Mouse (Mus musculus) neural tube, embryonic 12.5 days (tissue): Measurements from ENCODE around the gene Cep85l. TPM values are rescaled to one million over a fixed set of nuclear protein-coding genes. Genes with fewer than 3 reads are reported as not detected.

ENCODE experiments used
- ATAC-seq: fragments of 200-750 bp; cut with Nextera tagmentation; 2 replicates; pipeline ENCODE4 v1.8.0; 2017; ENCODE audit warnings: low read depth, mild to moderate bottlenecking, moderate TSS enrichment, moderate library complexity; ENCODE audit not compliant: low FRiP score
- H3K27ac ChIP-seq: fragments of 300-500 bp; sonication (generic); 2 replicates; pipeline ENCODE4 v1.5.1; 2016
- H3K27me3 ChIP-seq: fragments of 300-500 bp; sonication (generic); replicated peaks from 2 replicates; pipeline ENCODE4 v1.6.1; 2016; ENCODE audit warnings: mild to moderate bottlenecking
- H3K36me3 ChIP-seq: fragments of 300-500 bp; sonication (generic); 2 replicates; pipeline ENCODE4 v1.6.1; 2016; ENCODE audit warnings: mild to moderate bottlenecking
- H3K4me1 ChIP-seq: fragments of 300-500 bp; sonication (generic); 2 replicates; pipeline ENCODE4 v1.6.1; 2016
- H3K4me2 ChIP-seq: fragments of 300-500 bp; sonication (generic); replicated peaks from 2 replicates; pipeline ENCODE4 v1.6.1; 2016; ENCODE audit warnings: mild to moderate bottlenecking
- H3K4me3 ChIP-seq: fragments of 300-500 bp; sonication (generic); 2 replicates; pipeline ENCODE4 v1.5.1; 2016
- H3K9ac ChIP-seq: fragments of 300-500 bp; sonication (generic); 2 replicates; pipeline ENCODE4 v1.6.1; 2016; ENCODE audit warnings: mild to moderate bottlenecking
- H3K9me3 ChIP-seq: fragments of 300-500 bp; sonication (generic); 2 replicates; pipeline ENCODE4 v1.6.1; 2016; ENCODE audit warnings: mild to moderate bottlenecking
- WGBS: fragments of 180-500 bp; shearing (Covaris S2); methylation state at CpG from one replicate; pipeline ENCODE4 v1.1.7; 2016; 5-methylcytosine and 5-hydroxymethylcytosine counted together
- polyA plus RNA-seq: library from polyadenylated mRNA; unstranded; fragments of >200 nt; fragmentation: Nextera tagmentation; extraction: Ambion mirVana; gene quantifications from 2 replicates; pipeline ENCODE4 v1.2.1, GENCODE M21; 2016

The Cep85l gene
- polyA plus RNA-seq, 1 experiment from 2014 or later: 9.2 TPM

GRCm38 (mm10) chr10:53335974-53336373, 43.8 kb downstream of the Cep85l start:
- 97% methylated on average over 3 of the region's 3 CpGs for WGBS

DNA sequence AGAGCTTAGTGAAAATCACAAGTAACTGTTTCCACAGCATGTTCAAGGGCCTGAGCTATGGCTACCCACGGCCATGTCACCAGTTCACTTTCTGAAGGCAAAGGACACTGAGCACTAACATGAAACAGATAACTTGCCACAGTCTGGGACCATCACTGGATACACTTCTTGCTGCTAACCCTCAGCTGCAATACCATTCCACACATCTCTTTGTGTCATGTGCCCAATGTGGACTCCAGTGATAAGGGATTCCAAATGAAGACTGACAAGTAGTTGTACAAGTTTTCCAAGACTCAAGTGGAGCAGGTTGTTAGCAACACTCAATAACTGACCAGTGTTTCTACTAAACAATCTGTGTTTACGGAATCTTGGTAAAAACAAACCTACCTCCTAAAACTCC, 44.5 kb downstream of the Cep85l start:
- ATAC-seq: no peak
- H3K9ac ChIP-seq: no peak overlapping the region
- no peaks in the 10 kb centered on the region for H3K4me1 ChIP-seq
- H3K9me3 ChIP-seq: no peaks in the 10 kb centered on the region
- H3K27ac ChIP-seq: no peak overlapping the region
- no peaks in the 10 kb centered on the region for H3K27me3 ChIP-seq
- H3K4me3 ChIP-seq: no peak overlapping the region
- H3K36me3 ChIP-seq: no peaks in the 10 kb centered on the region
- WGBS: 86% methylated on average over 2 of the region's 2 CpGs
- no peak overlapping the region for H3K4me2 ChIP-seq

More at GRCm38 (mm10) chr10:53335974-53336373, 43.8 kb downstream of the Cep85l start:
- H3K9ac ChIP-seq: no peak overlapping the region
- no peak for ATAC-seq
- no peaks in the 10 kb centered on the region for H3K36me3 ChIP-seq
- no peaks in the 10 kb centered on the region for H3K9me3 ChIP-seq
- H3K27ac ChIP-seq: no peak overlapping the region
- no peak overlapping the region for H3K4me2 ChIP-seq
- H3K4me3 ChIP-seq: no peak overlapping the region
- H3K27me3 ChIP-seq: no peaks in the 10 kb centered on the region
- no peaks in the 10 kb centered on the region for H3K4me1 ChIP-seq

- no peaks in the 10 kb centered on the region for H3K36me3 ChIP-seq
- H3K9me3 ChIP-seq: no peaks in the 10 kb centered on the region
- no peaks in the 10 kb centered on the region for H3K27me3 ChIP-seq
- H3K4me1 ChIP-seq: no peaks in the 10 kb centered on the region
- no peak overlapping the region for H3K4me2 ChIP-seq
- ATAC-seq: no peak
- WGBS: 83% methylated on average over 2 of the region's 2 CpGs
- no peak overlapping the region for H3K9ac ChIP-seq
- H3K27ac ChIP-seq: no peak overlapping the region
- H3K4me3 ChIP-seq: no peak overlapping the region
These were observed 47.0 kb downstream of the Cep85l start for GRCm38 (mm10) chr10:53332752-53333151.

GRCm38 (mm10) chr10:53329257-53329656, 50.5 kb downstream of the Cep85l start:
- Histone ChIP-seq H3K9ac (no peak overlapping the region), H3K4me2 (no peak overlapping the region), H3K4me1 (no peaks in the 10 kb centered on the region), H3K27me3 (no peaks in the 10 kb centered on the region), H3K36me3 (no peaks in the 10 kb centered on the region), H3K27ac (no peak overlapping the region), H3K9me3 (no peaks in the 10 kb centered on the region), H3K4me3 (no peak overlapping the region)
- no peak for ATAC-seq
- WGBS: 84% methylated on average over 3 of the region's 3 CpGs

- Histone ChIP-seq H3K4me1 (no peaks in the 10 kb centered on the region), H3K36me3 (no peaks in the 10 kb centered on the region), H3K4me3 (no peak overlapping the region), H3K27ac (no peak overlapping the region), H3K9ac (no peak overlapping the region), H3K27me3 (no peaks in the 10 kb centered on the region), H3K4me2 (no peak overlapping the region), H3K9me3 (no peaks in the 10 kb centered on the region)
- ATAC-seq: no peak
These were observed 53.4 kb downstream of the Cep85l start for GRCm38 (mm10) chr10:53326367-53326766.

GRCm38 (mm10) chr10:53324663-53325062, 55.1 kb downstream of the Cep85l start:
- Histone ChIP-seq H3K36me3 (no peaks in the 10 kb centered on the region), H3K9ac (no peak overlapping the region), H3K4me1 (no peaks in the 10 kb centered on the region), H3K4me3 (no peak overlapping the region), H3K4me2 (no peak overlapping the region), H3K27me3 (no peaks in the 10 kb centered on the region), H3K27ac (no peak overlapping the region), H3K9me3 (no peaks in the 10 kb centered on the region)
- no peak for ATAC-seq
- 82% methylated on average over 1 of the region's 1 CpGs for WGBS

GRCm38 (mm10) chr10:53323367-53323766, 56.4 kb downstream of the Cep85l start:
- no peaks in the 10 kb centered on the region for H3K9me3 ChIP-seq
- no peaks in the 10 kb centered on the region for H3K36me3 ChIP-seq
- no peak for ATAC-seq
- H3K27me3 ChIP-seq: no peaks in the 10 kb centered on the region
- no peaks in the 10 kb centered on the region for H3K4me1 ChIP-seq
- H3K4me2 ChIP-seq: no peak overlapping the region
- no peak overlapping the region for H3K27ac ChIP-seq
- no peak overlapping the region for H3K9ac ChIP-seq
- H3K4me3 ChIP-seq: no peak overlapping the region

DNA sequence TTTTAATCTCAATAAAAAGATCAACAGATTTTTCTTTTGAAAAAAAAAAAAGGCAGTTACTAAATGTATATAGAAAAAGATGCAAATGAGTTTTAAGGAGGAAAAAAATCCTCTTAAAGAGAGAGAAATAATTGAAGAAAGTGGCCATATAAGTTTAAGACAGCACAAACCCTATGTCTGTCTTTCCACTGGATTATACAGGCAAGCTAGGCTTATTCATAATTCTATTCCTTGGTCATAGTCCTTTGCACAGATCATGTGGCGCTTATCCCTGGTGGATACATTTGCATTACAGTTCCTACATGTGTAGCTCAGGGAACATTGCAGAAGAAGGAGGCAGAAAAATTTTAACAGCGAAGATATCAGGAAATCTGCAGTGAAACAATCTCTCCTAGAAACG, 73.1 kb downstream of the Cep85l start:
- peaks cover 3% of the 10 kb centered on the region; the same call in 1 of the 2 replicates for H3K36me3 ChIP-seq
- no peak overlapping the region for H3K4me3 ChIP-seq
- ATAC-seq: no peak
- H3K9me3 ChIP-seq: no peaks in the 10 kb centered on the region
- no peaks in the 10 kb centered on the region for H3K27me3 ChIP-seq
- H3K4me1 ChIP-seq: no peaks in the 10 kb centered on the region
- no peak overlapping the region for H3K4me2 ChIP-seq
- H3K27ac ChIP-seq: no peak overlapping the region
- H3K9ac ChIP-seq: no peak overlapping the region
- WGBS: 90% methylated on average over 3 of the region's 3 CpGs

DNA sequence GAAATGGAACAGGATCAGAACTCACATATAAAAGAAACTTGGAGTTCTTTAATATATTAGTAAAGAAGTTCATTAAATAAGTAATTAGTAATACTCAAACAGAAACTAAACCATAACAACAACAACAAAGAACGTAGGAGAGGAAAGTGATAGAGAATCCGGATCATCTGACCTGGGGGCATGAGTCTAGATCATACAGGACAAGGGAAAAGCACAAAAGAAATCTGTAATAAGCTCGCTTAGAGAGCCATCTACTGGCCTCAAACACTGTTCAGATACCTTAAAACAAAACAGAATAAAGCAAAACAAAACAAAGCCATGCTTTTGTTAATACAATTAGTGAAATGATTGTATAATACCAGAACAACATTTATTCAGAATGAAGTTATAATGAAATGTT, 73.9 kb downstream of the Cep85l start:
- Histone ChIP-seq H3K27ac (no peak overlapping the region), H3K4me1 (no peaks in the 10 kb centered on the region), H3K4me3 (no peak overlapping the region), H3K27me3 (no peaks in the 10 kb centered on the region), H3K9ac (no peak overlapping the region), H3K36me3 (no peaks in the 10 kb centered on the region), H3K4me2 (no peak overlapping the region), H3K9me3 (no peaks in the 10 kb centered on the region)
- ATAC-seq: no peak; the same call in 1 of the 2 replicates
- 53% methylated on average over 3 of the region's 3 CpGs for WGBS

GRCm38 (mm10) chr10:53285147-53285546, 94.6 kb downstream of the Cep85l start:
- ATAC-seq: no peak
- no peaks in the 10 kb centered on the region for H3K4me1 ChIP-seq
- no peaks in the 10 kb centered on the region for H3K27me3 ChIP-seq
- no peak overlapping the region for H3K9ac ChIP-seq
- peaks cover 14% of the 10 kb centered on the region for H3K36me3 ChIP-seq
- H3K4me3 ChIP-seq: no peak overlapping the region
- no peak overlapping the region for H3K4me2 ChIP-seq
- no peaks in the 10 kb centered on the region for H3K9me3 ChIP-seq
- no peak overlapping the region for H3K27ac ChIP-seq

- ATAC-seq: no peak
- Histone ChIP-seq H3K4me3 (no peak overlapping the region), H3K9me3 (no peaks in the 10 kb centered on the region), H3K4me2 (no peak overlapping the region), H3K4me1 (no peaks in the 10 kb centered on the region), H3K36me3 (no peaks in the 10 kb centered on the region), H3K27ac (no peak overlapping the region), H3K27me3 (no peaks in the 10 kb centered on the region), H3K9ac (no peak overlapping the region)
These were observed 107.5 kb downstream of the Cep85l start for GRCm38 (mm10) chr10:53272228-53272627.

DNA sequence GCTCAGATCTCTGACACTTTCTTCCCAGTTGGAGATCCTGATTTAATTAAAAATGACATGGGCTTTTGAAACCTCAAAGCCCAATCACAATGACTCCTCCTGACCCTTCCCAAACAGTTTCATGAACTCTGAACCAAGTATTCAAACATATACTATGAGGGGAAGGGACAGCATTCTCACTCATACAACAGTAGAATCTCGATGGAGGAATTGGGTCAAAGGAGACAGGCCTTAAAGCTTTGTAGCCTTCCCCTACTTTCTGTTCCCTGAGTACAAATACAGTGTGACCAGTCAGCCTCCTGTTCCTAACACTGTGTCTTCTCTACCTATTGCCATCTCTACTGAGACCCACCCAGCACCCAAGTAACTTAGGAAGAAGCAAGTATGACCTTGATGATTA, 117.7 kb downstream of the Cep85l start:
- Histone ChIP-seq H3K4me3 (no peak overlapping the region), H3K9me3 (no peaks in the 10 kb centered on the region), H3K27ac (no peak overlapping the region), H3K27me3 (no peaks in the 10 kb centered on the region), H3K4me2 (no peak overlapping the region), H3K9ac (no peak overlapping the region), H3K36me3 (no peaks in the 10 kb centered on the region), H3K4me1 (no peaks in the 10 kb centered on the region)
- ATAC-seq: no peak
- 59% methylated on average over 1 of the region's 1 CpGs for WGBS

GRCm38 (mm10) chr10:53235381-53235780, 144.4 kb downstream of the Cep85l start:
- Histone ChIP-seq H3K9me3 (no peaks in the 10 kb centered on the region), H3K9ac (no peak overlapping the region), H3K27ac (no peak overlapping the region), H3K4me2 (no peak overlapping the region), H3K36me3 (no peaks in the 10 kb centered on the region), H3K4me3 (no peak overlapping the region), H3K27me3 (no peaks in the 10 kb centered on the region), H3K4me1 (no peaks in the 10 kb centered on the region)
- 54% methylated on average over 6 of the region's 6 CpGs for WGBS
- ATAC-seq: no peak

DNA sequence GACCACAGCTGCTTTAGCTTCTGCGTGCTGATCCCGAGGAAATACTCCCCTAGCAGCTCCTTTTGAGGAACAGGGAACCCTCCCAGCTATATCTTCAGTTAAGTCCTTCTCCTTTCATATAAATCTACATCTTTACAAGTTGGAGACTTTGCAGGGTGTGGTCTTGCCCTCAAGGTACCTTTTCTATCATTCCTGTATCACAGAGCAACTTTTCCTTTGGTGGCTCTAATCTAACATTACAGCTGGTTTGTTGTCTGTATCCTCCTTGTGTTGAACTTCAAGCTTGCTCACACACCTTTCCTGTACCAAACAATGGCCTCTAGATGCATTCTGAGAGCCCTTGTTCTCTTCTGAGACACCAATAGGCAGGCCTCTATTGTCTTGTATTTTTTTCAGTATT, 145.1 kb downstream of the Cep85l start:
- Histone ChIP-seq H3K36me3 (no peaks in the 10 kb centered on the region), H3K4me2 (no peak overlapping the region), H3K4me1 (no peaks in the 10 kb centered on the region), H3K27me3 (no peaks in the 10 kb centered on the region), H3K9ac (no peak overlapping the region), H3K27ac (no peak overlapping the region), H3K4me3 (no peak overlapping the region), H3K9me3 (no peaks in the 10 kb centered on the region)
- ATAC-seq: no peak
- WGBS: 93% methylated on average over 2 of the region's 2 CpGs
